Mouse (Mus musculus): ENCODE data around the gene Hoxc6. TPM values are rescaled to one million over a fixed set of nuclear protein-coding genes. Genes with fewer than 3 reads are reported as not detected.

Hoxc6 gene
- polyA plus RNA-seq, 2 experiments, result 2.5 to 10.4 TPM

DNA sequence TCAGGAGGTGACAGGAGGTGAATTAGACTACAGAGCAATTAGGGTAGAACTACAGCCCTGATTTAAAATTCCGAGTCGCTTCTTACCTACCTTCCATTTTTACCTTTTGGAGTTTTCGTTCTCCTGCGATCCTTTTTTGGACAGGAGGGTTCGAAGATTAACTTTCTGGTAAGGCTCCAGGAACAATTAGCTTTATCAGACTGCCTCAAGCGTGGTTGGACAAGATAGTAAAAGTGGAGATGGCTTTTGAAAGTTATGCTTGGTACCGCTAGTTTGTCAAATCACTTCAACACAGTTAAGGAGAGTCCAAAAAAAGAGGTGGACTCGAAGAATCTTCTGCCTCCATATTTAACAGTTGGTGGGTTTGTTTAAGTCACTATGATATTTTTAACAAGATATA lies 23.5 kb downstream of the Hoxc6 start:
- H3K36me3 ChIP-seq (ENCODE audit: control insufficient read depth, insufficient read depth, low read length), result no peaks in the 10 kb centered on the region
- no peak overlapping the region for H3K4me2 ChIP-seq (replicated peaks; ENCODE audit: low read depth, low read length, severe bottlenecking)
- H3K4me3 ChIP-seq (replicated peaks; ENCODE audit: low read length), result no peak overlapping the region
- 22% methylated on average over 8 of the region's 8 CpGs for WGBS
- H3K9ac ChIP-seq (ENCODE audit: low read depth, low read length, severe bottlenecking), result no peak overlapping the region
- no peak overlapping the region for H3K27ac ChIP-seq (replicated peaks; ENCODE audit: low read depth, low read length)
- DNase-seq (ENCODE audit: low spot score) (no peak), ATAC-seq (ENCODE audit: low FRiP score, low read depth) (no peak)
- H3K27me3 ChIP-seq (ENCODE audit: control insufficient read depth, insufficient read depth, low read length), result peaks cover 98% of the 10 kb centered on the region
- H3K9me3 ChIP-seq (ENCODE audit: control insufficient read depth, low read length), result no peaks in the 10 kb centered on the region
- peaks cover 5% of the 10 kb centered on the region; the same call in 1 of the 2 replicates for H3K4me1 ChIP-seq (ENCODE audit: control insufficient read depth, insufficient read depth, low read length)
- TF ChIP-seq POLR2A (IDR thresholded peaks at IDR 0.05; ENCODE audit: borderline replicate concordance, extremely low read depth, insufficient read depth, insufficient read length), result no peak

- H3K4me1 ChIP-seq (ENCODE audit: control insufficient read depth, insufficient read depth, low read length), result no peaks in the 10 kb centered on the region
- 7% methylated on average over 2 of the region's 2 CpGs for WGBS
Measured at GRCm38 (mm10) chr15:103024131-103024530, 26.1 kb downstream of the Hoxc6 start.

GRCm38 (mm10) chr15:103027266-103028235 lies 29.5 kb downstream of the Hoxc6 start:
- ATAC-seq (ENCODE audit: low FRiP score, low read depth) (no peak), DNase-seq (ENCODE audit: low spot score) (no peak)
- TF ChIP-seq POLR2A (IDR thresholded peaks at IDR 0.05; ENCODE audit: borderline replicate concordance, extremely low read depth, insufficient read depth, insufficient read length), result no peak
- peak overlapping the region; percentile 13 for H3K4me3 ChIP-seq (replicated peaks; ENCODE audit: low read length)
- H3K27me3 ChIP-seq (ENCODE audit: control insufficient read depth, insufficient read depth, low read length), result peaks cover 98% of the 10 kb centered on the region
- no peak overlapping the region for H3K9ac ChIP-seq (ENCODE audit: low read depth, low read length, severe bottlenecking)
- 4% methylated on average over 43 of the region's 43 CpGs for WGBS
- no peaks in the 10 kb centered on the region for H3K4me1 ChIP-seq (ENCODE audit: control insufficient read depth, insufficient read depth, low read length)
- H3K9me3 ChIP-seq (ENCODE audit: control insufficient read depth, low read length), result no peaks in the 10 kb centered on the region
- H3K4me2 ChIP-seq (replicated peaks; ENCODE audit: low read depth, low read length, severe bottlenecking), result 0 out of 2 replicates have a peak overlapping the region, but pooled peaks have one; percentile 2
- no peaks in the 10 kb centered on the region for H3K36me3 ChIP-seq (ENCODE audit: control insufficient read depth, insufficient read depth, low read length)
- no peak overlapping the region for H3K27ac ChIP-seq (replicated peaks; ENCODE audit: low read depth, low read length)

More at GRCm38 (mm10) chr15:103024131-103024530, 26.1 kb downstream of the Hoxc6 start:
- H3K9ac ChIP-seq (ENCODE audit: low read depth, low read length, severe bottlenecking), result no peak overlapping the region
- no peak for ATAC-seq (ENCODE audit: low FRiP score, low read depth)
- H3K27me3 ChIP-seq (ENCODE audit: control insufficient read depth, insufficient read depth, low read length), result peaks cover 98% of the 10 kb centered on the region
- H3K36me3 ChIP-seq (ENCODE audit: control insufficient read depth, insufficient read depth, low read length), result no peaks in the 10 kb centered on the region
- no peak overlapping the region for H3K4me2 ChIP-seq (replicated peaks; ENCODE audit: low read depth, low read length, severe bottlenecking)
- no peak overlapping the region for H3K27ac ChIP-seq (replicated peaks; ENCODE audit: low read depth, low read length)
- H3K9me3 ChIP-seq (ENCODE audit: control insufficient read depth, low read length), result no peaks in the 10 kb centered on the region
- TF ChIP-seq POLR2A (IDR thresholded peaks at IDR 0.05; ENCODE audit: borderline replicate concordance, extremely low read depth, insufficient read depth, insufficient read length), result no peak
- H3K4me3 ChIP-seq (replicated peaks; ENCODE audit: low read length), result no peak overlapping the region
- DNase-seq (ENCODE audit: low spot score), result no peak

GRCm38 (mm10) chr15:103028916-103029512 lies 31.0 kb downstream of the Hoxc6 start:
- no peak overlapping the region for H3K27ac ChIP-seq (replicated peaks; ENCODE audit: low read depth, low read length)
- WGBS, result 26% methylated on average over 9 of the region's 9 CpGs
- H3K36me3 ChIP-seq (ENCODE audit: control insufficient read depth, insufficient read depth, low read length), result no peaks in the 10 kb centered on the region
- peaks cover 98% of the 10 kb centered on the region for H3K27me3 ChIP-seq (ENCODE audit: control insufficient read depth, insufficient read depth, low read length)
- no peak for TF ChIP-seq POLR2A (IDR thresholded peaks at IDR 0.05; ENCODE audit: borderline replicate concordance, extremely low read depth, insufficient read depth, insufficient read length)
- ATAC-seq (ENCODE audit: low FRiP score, low read depth) (no peak), DNase-seq (ENCODE audit: low spot score) (no peak)
- no peak overlapping the region for H3K4me2 ChIP-seq (replicated peaks; ENCODE audit: low read depth, low read length, severe bottlenecking)
- H3K9ac ChIP-seq (ENCODE audit: low read depth, low read length, severe bottlenecking), result no peak overlapping the region
- no peaks in the 10 kb centered on the region for H3K9me3 ChIP-seq (ENCODE audit: control insufficient read depth, low read length)
- H3K4me1 ChIP-seq (ENCODE audit: control insufficient read depth, insufficient read depth, low read length), result no peaks in the 10 kb centered on the region
- H3K4me3 ChIP-seq (replicated peaks; ENCODE audit: low read length), result no peak overlapping the region

GRCm38 (mm10) chr15:103030142-103030541 lies 32.1 kb downstream of the Hoxc6 start:
- no peak overlapping the region for H3K9ac ChIP-seq (ENCODE audit: low read depth, low read length, severe bottlenecking)
- H3K4me3 ChIP-seq (replicated peaks; ENCODE audit: low read length), result no peak overlapping the region
- ATAC-seq (ENCODE audit: low FRiP score, low read depth) (no peak), DNase-seq (ENCODE audit: low spot score) (no peak)
- TF ChIP-seq POLR2A (IDR thresholded peaks at IDR 0.05; ENCODE audit: borderline replicate concordance, extremely low read depth, insufficient read depth, insufficient read length), result no peak
- 20% methylated on average over 8 of the region's 8 CpGs for WGBS
- peaks cover 98% of the 10 kb centered on the region for H3K27me3 ChIP-seq (ENCODE audit: control insufficient read depth, insufficient read depth, low read length)
- H3K9me3 ChIP-seq (ENCODE audit: control insufficient read depth, low read length), result no peaks in the 10 kb centered on the region
- H3K36me3 ChIP-seq (ENCODE audit: control insufficient read depth, insufficient read depth, low read length), result no peaks in the 10 kb centered on the region
- H3K4me2 ChIP-seq (replicated peaks; ENCODE audit: low read depth, low read length, severe bottlenecking), result no peak overlapping the region
- peaks cover 9% of the 10 kb centered on the region for H3K4me1 ChIP-seq (ENCODE audit: control insufficient read depth, insufficient read depth, low read length)
- H3K27ac ChIP-seq (replicated peaks; ENCODE audit: low read depth, low read length), result no peak overlapping the region
